Mouse (Mus musculus) kidney, adult 2 months (tissue): ENCODE results near the gene Prkag2.

ENCODE experiments used
- CTCF ChIP-seq: fragments of 200-500 bp; conservative IDR thresholded peaks from 2 replicates; pipeline ENCODE4 v1.5.1; 2011; ENCODE audit warnings: low read depth, mild to moderate bottlenecking, control low read depth, low read length, moderate library complexity, mixed read lengths; ENCODE audit not compliant: insufficient read depth, insufficient read length
- POLR2A ChIP-seq: fragments of 200-500 bp; IDR thresholded peaks from one replicate; pipeline ENCODE4 v1.6.1; 2011; ENCODE audit warnings: low read depth, low read length, control low read depth

DNA sequence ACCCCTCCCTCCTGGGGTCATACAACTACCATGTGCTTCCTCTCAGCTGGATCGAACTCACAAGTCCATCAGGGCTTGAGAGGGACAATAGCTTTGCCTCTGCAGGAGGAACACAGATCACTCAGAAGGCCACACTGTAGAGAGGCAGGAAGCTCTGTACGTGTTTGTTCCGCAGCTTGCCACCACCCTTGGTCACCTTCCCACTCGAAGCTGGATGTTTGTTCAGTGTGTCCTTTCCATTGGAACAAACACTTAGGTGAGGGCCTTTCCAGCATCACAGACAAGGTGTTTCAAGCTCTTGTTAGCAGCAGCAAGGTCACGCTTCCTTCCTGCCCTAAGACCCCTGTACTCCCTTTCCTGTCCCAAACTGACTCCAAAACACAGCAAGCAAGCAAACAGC, 30.6 kb downstream of the Prkag2 start:
- no peak for TF ChIP-seq POLR2A
- no peak for TF ChIP-seq CTCF
